Comparison of ENCODE assay signal across 8 mouse cellular contexts in genomic region chr9:4442908-4443307, GRCm38 (mm10).
DNase-seq lines count a peak whose midpoint lies in the region; ATAC-seq and TF ChIP-seq lines count a peak whose summit lies in the region.

No protein-coding gene starts in this region.

- no peak for DNase-seq in cerebellum, adult 2 months
- DNase-seq in cerebellum, adult 11-12 months: no peak
- peak; percentile 6 for DNase-seq in 3134 (ENCODE audit: extremely low read depth, insufficient read length, low spot score)
- DNase-seq in adrenal gland, adult 18-20 months (ENCODE audit: low spot score in 2 of 2): peak; percentile 8 to 31
- peak; percentile 69 for DNase-seq in forebrain, embryonic 11.5 days (ENCODE audit: low spot score)
- DNase-seq in kidney, postnatal 36 days: peak; percentile 35 to 71
- DNase-seq in midbrain, embryonic 11.5 days (ENCODE audit: low spot score, missing footprints): peak; percentile 80
- DNase-seq in yolk sac, embryonic 10.5 days (ENCODE audit: low spot score): peak; percentile 19

- H3K4me1 ChIP-seq in cerebellum, adult 2 months (ENCODE audit: control insufficient read depth, insufficient read depth, low read length): no peaks in the 10 kb centered on the region
- H3K4me1 ChIP-seq in forebrain, embryonic 11.5 days (replicated peaks; ENCODE audit: control insufficient read depth, insufficient read depth, low read length): no peaks in the 10 kb centered on the region
- H3K4me1 ChIP-seq in midbrain, embryonic 11.5 days (ENCODE audit: control insufficient read depth, insufficient read depth, low read length): no peaks in the 10 kb centered on the region

- H3K4me3 ChIP-seq in cerebellum, adult 2 months (replicated peaks; ENCODE audit: insufficient read depth, low read depth, low read length): no peak overlapping the region
- H3K4me3 ChIP-seq in forebrain, embryonic 11.5 days (ENCODE audit: low read depth, low read length): no peak overlapping the region
- H3K4me3 ChIP-seq in midbrain, embryonic 11.5 days (ENCODE audit: low read depth, low read length): no peak overlapping the region

- H3K4me2 ChIP-seq in forebrain, embryonic 11.5 days (ENCODE audit: low read depth, low read length, severe bottlenecking): no peak overlapping the region
- H3K4me2 ChIP-seq in midbrain, embryonic 11.5 days: no peak overlapping the region

- no peaks in the 10 kb centered on the region for H3K9me3 ChIP-seq in forebrain, embryonic 11.5 days (ENCODE audit: control insufficient read depth, low read length)
- no peaks in the 10 kb centered on the region for H3K9me3 ChIP-seq in midbrain, embryonic 11.5 days (ENCODE audit: control insufficient read depth, low read length)

- WGBS in cerebellum, adult 2 months: 37% methylated on average over 2 of the region's 2 CpGs
- 19% methylated on average over 2 of the region's 2 CpGs for WGBS in forebrain, embryonic 11.5 days
- 28% methylated on average over 2 of the region's 2 CpGs for WGBS in midbrain, embryonic 11.5 days

- no peak overlapping the region for H3K27ac ChIP-seq in cerebellum, adult 2 months (ENCODE audit: insufficient read depth, low read length)
- H3K27ac ChIP-seq in forebrain, embryonic 11.5 days (ENCODE audit: low read depth, low read length): no peak overlapping the region
- H3K27ac ChIP-seq in midbrain, embryonic 11.5 days (ENCODE audit: low read depth, low read length): no peak overlapping the region

- no peaks in the 10 kb centered on the region for H3K27me3 ChIP-seq in cerebellum, adult 2 months (ENCODE audit: control insufficient read depth, insufficient read depth, low read length)
- H3K27me3 ChIP-seq in forebrain, embryonic 11.5 days (ENCODE audit: control insufficient read depth, insufficient read depth, low read length): no peaks in the 10 kb centered on the region
- H3K27me3 ChIP-seq in midbrain, embryonic 11.5 days (ENCODE audit: control insufficient read depth, insufficient read depth, low read length): no peaks in the 10 kb centered on the region

- TF ChIP-seq POLR2A in cerebellum, adult 2 months (IDR thresholded peaks at IDR 0.05; ENCODE audit: borderline replicate concordance, insufficient read depth, low read length): no peak

- no peak overlapping the region for H3K9ac ChIP-seq in forebrain, embryonic 11.5 days (ENCODE audit: low read length)
- H3K9ac ChIP-seq in midbrain, embryonic 11.5 days (ENCODE audit: low read length): no peak overlapping the region

- peak; percentile 42; the same call in 1 of the 2 replicates for TF ChIP-seq CTCF in cerebellum, adult 2 months (IDR thresholded peaks at IDR 0.05; ENCODE audit: borderline replicate concordance, insufficient read depth, low read depth, low read length)

- H3K36me3 ChIP-seq in forebrain, embryonic 11.5 days (ENCODE audit: control insufficient read depth, insufficient read depth, low read length): no peaks in the 10 kb centered on the region
- H3K36me3 ChIP-seq in midbrain, embryonic 11.5 days (ENCODE audit: control insufficient read depth, insufficient read depth, low read length): no peaks in the 10 kb centered on the region

- peak; percentile 83 for ATAC-seq in forebrain, embryonic 11.5 days (replicated peaks; ENCODE audit: low FRiP score)
- peak; percentile 87 for ATAC-seq in midbrain, embryonic 11.5 days (ENCODE audit: low FRiP score)

Comparison
In these comparisons a context has a peak if more than half of its experiments do, and no peak if none do; other contexts are left out.
1. DNase-seq: peak in 3134 (single experiment), adrenal gland, adult 18-20 months (2 of 2), forebrain, embryonic 11.5 days (single experiment), kidney, postnatal 36 days (2 of 2), midbrain, embryonic 11.5 days (single experiment) and yolk sac, embryonic 10.5 days (single experiment); none in cerebellum, adult 2 months (0 of 2) and cerebellum, adult 11-12 months (single experiment).